Comparison of ENCODE assay signal across 8 mouse cellular contexts in the genomic region with DNA sequence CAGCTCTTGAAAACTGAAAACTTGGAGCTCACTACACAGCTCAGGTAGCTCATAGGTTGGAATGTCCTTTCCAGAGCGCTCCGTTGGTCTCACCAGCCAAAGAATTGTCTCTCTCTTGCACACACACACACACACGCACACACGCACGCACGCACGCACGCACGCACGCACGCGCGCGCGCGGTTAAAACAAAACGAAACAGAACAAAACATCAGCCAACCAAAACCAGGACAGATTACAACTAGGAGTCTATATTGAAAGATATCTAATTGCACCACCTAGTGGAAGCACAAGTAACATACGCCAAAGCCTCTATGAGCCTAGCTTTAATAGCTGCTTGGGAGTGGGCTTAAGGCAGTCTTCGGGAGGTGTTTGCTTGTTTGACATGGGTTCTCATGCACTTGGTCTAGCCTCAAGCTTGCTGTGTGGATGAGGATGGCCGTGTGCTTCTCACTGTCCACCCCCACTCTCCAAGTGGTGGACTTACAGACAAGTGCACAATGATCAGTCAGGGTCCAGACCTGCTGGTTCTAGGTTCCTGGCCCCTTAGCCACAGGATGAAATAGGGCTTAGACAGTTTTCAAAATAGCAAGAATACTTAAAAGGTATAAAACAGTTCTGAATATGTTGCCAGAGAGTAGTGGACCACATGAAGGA. TPM values are rescaled to one million over a fixed set of nuclear protein-coding genes. Genes with fewer than 3 reads are reported as not detected.
DNase-seq lines count a peak whose midpoint lies in the region; ATAC-seq lines count a peak whose summit lies in the region.

No protein-coding gene starts in this region.

- H3K27ac ChIP-seq in intestine, embryonic 14.5 days (ENCODE audit: low read depth): no peak overlapping the region

- no peaks in the 10 kb centered on the region for H3K9me3 ChIP-seq in intestine, embryonic 14.5 days (ENCODE audit: control insufficient read depth, low read length)

- WGBS in intestine, embryonic 14.5 days: 9% methylated on average over 20 of the region's 20 CpGs

- no peaks in the 10 kb centered on the region for H3K4me1 ChIP-seq in intestine, embryonic 14.5 days (replicated peaks; ENCODE audit: control insufficient read depth, insufficient read depth, low read length)

- ATAC-seq in intestine, embryonic 14.5 days (replicated peaks; ENCODE audit: low FRiP score, low TSS enrichment, low read depth): peak; percentile 88
- peak; percentile 90 for ATAC-seq in megakaryocyte-erythroid progenitor cell, adult 5-6 weeks (replicated peaks; ENCODE audit: low FRiP score, low TSS enrichment, poor library complexity, severe bottlenecking)

- H3K9ac ChIP-seq in intestine, embryonic 14.5 days (ENCODE audit: low read length): no peak overlapping the region

- peak overlapping the region; percentile 41 for H3K4me3 ChIP-seq in intestine, embryonic 14.5 days (ENCODE audit: low read depth, low read length)

- no peaks in the 10 kb centered on the region for H3K27me3 ChIP-seq in intestine, embryonic 14.5 days (replicated peaks; ENCODE audit: control insufficient read depth, insufficient read depth, low read length)

- H3K4me2 ChIP-seq in intestine, embryonic 14.5 days (ENCODE audit: low read length): peak overlapping the region; percentile 62

- H3K36me3 ChIP-seq in intestine, embryonic 14.5 days (ENCODE audit: control insufficient read depth, insufficient read depth, low read length): no peaks in the 10 kb centered on the region

- intact Hi-C loops in gastrocnemius, postnatal 14 days (cut with DNase I; ENCODE audit: low total_unique reads): no loop called here
- intact Hi-C loops in left cerebral cortex, postnatal 14 days (cut with DNase I): loop anchor here (1.0 kb wide), 1 partner anchor 113 kb away; no protein-coding TSS in a partner anchor

- peak; percentile 27 for DNase-seq in spleen, adult 12 weeks (ENCODE audit: low spot score)
- DNase-seq in spleen, postnatal 14 days (ENCODE audit: low spot score in 2 of 2): no peak
- DNase-seq in embryo, embryonic 10.5 days (ENCODE audit: low spot score): peak; percentile 90
- DNase-seq in gastrocnemius, postnatal 14 days: peak; percentile 17
- DNase-seq in intestine, embryonic 14.5 days (ENCODE audit: low spot score): peak; percentile 79
- DNase-seq in left cerebral cortex, postnatal 14 days (ENCODE audit: low spot score in 2 of 2): peak; percentile 66 to 83
- DNase-seq in skeletal muscle tissue, adult 2 months (ENCODE audit: low read depth, low spot score): peak; percentile 54

RNA-seq across cellular contexts. Expression of a gene that starts 16.3 kb away (rescaled TPM):
- 10 to 100 TPM; 13.5 to 13.7 TPM for total RNA-seq in gastrocnemius, postnatal 14 days (2021)
- polyA plus RNA-seq in intestine, embryonic 14.5 days (2014; fragmentation: Nextera tagmentation; extraction: Ambion mirVana): 28.0 and 31.0 TPM in 2 replicates
- 10 to 100 TPM; 39.5 to 41.1 TPM for total RNA-seq in left cerebral cortex, postnatal 14 days (2021)
- 51.8 and 77.3 TPM in 2 replicates for total RNA-seq in megakaryocyte-erythroid progenitor cell, adult 5-6 weeks (2014; fragmentation: Nextera tagmentation)
- total RNA-seq in megakaryocyte-erythroid progenitor cell, adult 5-6 weeks (2017): 27.9 and 55.7 TPM in 2 replicates

RNA-seq across cellular contexts. Expression of a gene that starts 26.8 kb away (rescaled TPM):
- 1 to 10 TPM; 8.8 to 9.4 TPM for total RNA-seq in gastrocnemius, postnatal 14 days (2021)
- polyA plus RNA-seq in intestine, embryonic 14.5 days (2014; fragmentation: Nextera tagmentation; extraction: Ambion mirVana): 28.5 and 29.6 TPM in 2 replicates
- total RNA-seq in left cerebral cortex, postnatal 14 days (2021): 1 to 10 TPM; 8.2 to 9.1 TPM
- total RNA-seq in megakaryocyte-erythroid progenitor cell, adult 5-6 weeks (2014; fragmentation: Nextera tagmentation): 33.1 and 34.0 TPM in 2 replicates
- total RNA-seq in megakaryocyte-erythroid progenitor cell, adult 5-6 weeks (2017): 58.8 and 78.1 TPM in 2 replicates

RNA-seq across cellular contexts. Expression of a gene that starts 34.9 kb away (rescaled TPM):
- total RNA-seq in gastrocnemius, postnatal 14 days (2021): 10 to 100 TPM; 41.6 to 42.7 TPM
- 195 and 219 TPM in 2 replicates for polyA plus RNA-seq in intestine, embryonic 14.5 days (2014; fragmentation: Nextera tagmentation; extraction: Ambion mirVana)
- 100 to 1,000 TPM; 132 to 141 TPM for total RNA-seq in left cerebral cortex, postnatal 14 days (2021)
- 124 TPM in 2 replicates for total RNA-seq in megakaryocyte-erythroid progenitor cell, adult 5-6 weeks (2014; fragmentation: Nextera tagmentation)
- 128 and 165 TPM in 2 replicates for total RNA-seq in megakaryocyte-erythroid progenitor cell, adult 5-6 weeks (2017)

Comparison
In these comparisons a context has a peak if more than half of its experiments do, and no peak if none do; other contexts are left out.
1. DNase-seq: peak in spleen, adult 12 weeks (single experiment), embryo, embryonic 10.5 days (single experiment), gastrocnemius, postnatal 14 days (single experiment), intestine, embryonic 14.5 days (single experiment), left cerebral cortex, postnatal 14 days (2 of 2) and skeletal muscle tissue, adult 2 months (single experiment); none in spleen, postnatal 14 days (0 of 2).